Mouse (Mus musculus): Measurements from ENCODE around the gene Ppp6r1.

The Ppp6r1 gene

GRCm38 (mm10) chr7:4657521-4658127 lies 1.2 kb downstream of the Ppp6r1 start:
- DNase-seq (ENCODE audit: low read depth), result no peak

- DNase-seq (ENCODE audit: low read depth), result no peak
Measured at GRCm38 (mm10) chr7:4656818-4657217, 2.0 kb downstream of the Ppp6r1 start.

- no peak for DNase-seq (ENCODE audit: low read depth)
Measured at GRCm38 (mm10) chr7:4655916-4656315, 2.9 kb downstream of the Ppp6r1 start.

GRCm38 (mm10) chr7:4655393-4655792 lies 3.4 kb downstream of the Ppp6r1 start:
- no peak for DNase-seq (ENCODE audit: low read depth)

GRCm38 (mm10) chr7:4654221-4654620 lies 4.6 kb downstream of the Ppp6r1 start:
- DNase-seq (ENCODE audit: low read depth), result no peak

- no peak for DNase-seq (ENCODE audit: low read depth)
Measured at GRCm38 (mm10) chr7:4653780-4654179, 5.0 kb downstream of the Ppp6r1 start.

GRCm38 (mm10) chr7:4653351-4653750 lies 5.5 kb downstream of the Ppp6r1 start:
- DNase-seq (ENCODE audit: low read depth), result no peak

GRCm38 (mm10) chr7:4652726-4653125 lies 6.1 kb downstream of the Ppp6r1 start:
- no peak for DNase-seq (ENCODE audit: low read depth)

GRCm38 (mm10) chr7:4651581-4651980 lies 7.2 kb downstream of the Ppp6r1 start:
- no peak for DNase-seq (ENCODE audit: low read depth)

GRCm38 (mm10) chr7:4647992-4648391 lies 10.8 kb downstream of the Ppp6r1 start:
- DNase-seq (ENCODE audit: low read depth), result no peak

- no peak for DNase-seq (ENCODE audit: low read depth)
Measured at GRCm38 (mm10) chr7:4647291-4647690, 11.5 kb downstream of the Ppp6r1 start.

- no peak for DNase-seq (ENCODE audit: low read depth)
Measured at GRCm38 (mm10) chr7:4646806-4647205, 12.0 kb downstream of the Ppp6r1 start.

- no peak for DNase-seq (ENCODE audit: low read depth)
Measured at GRCm38 (mm10) chr7:4643225-4643624, 15.6 kb downstream of the Ppp6r1 start.

GRCm38 (mm10) chr7:4641956-4642355 lies 16.9 kb downstream of the Ppp6r1 start:
- DNase-seq (ENCODE audit: low read depth), result no peak

GRCm38 (mm10) chr7:4641155-4641554 lies 17.7 kb downstream of the Ppp6r1 start:
- DNase-seq (ENCODE audit: low read depth), result peak; percentile 11

GRCm38 (mm10) chr7:4636179-4636578 lies 22.6 kb downstream of the Ppp6r1 start:
- DNase-seq (ENCODE audit: low read depth), result no peak

- DNase-seq (ENCODE audit: low read depth), result no peak
Measured at GRCm38 (mm10) chr7:4631031-4631430, 27.8 kb downstream of the Ppp6r1 start, which contains the start of gene Tmem86b. Gene Tmem86b, minus strand, starts transcription at chr7:4631422.

- no peak for DNase-seq (ENCODE audit: low read depth)
Measured at GRCm38 (mm10) chr7:4630198-4630597, 28.6 kb downstream of the Ppp6r1 start.

- DNase-seq (ENCODE audit: low read depth), result no peak
Measured at GRCm38 (mm10) chr7:4629586-4629985, 29.2 kb downstream of the Ppp6r1 start.

- DNase-seq (ENCODE audit: low read depth), result no peak
Measured at GRCm38 (mm10) chr7:4625928-4626327, 32.9 kb downstream of the Ppp6r1 start.

GRCm38 (mm10) chr7:4624343-4624742 lies 34.5 kb downstream of the Ppp6r1 start:
- peak; percentile 11 for DNase-seq (ENCODE audit: low read depth)

- DNase-seq (ENCODE audit: low read depth), result peak; percentile 70
Measured at GRCm38 (mm10) chr7:4623544-4624189, 35.2 kb downstream of the Ppp6r1 start.

GRCm38 (mm10) chr7:4619979-4620378 lies 38.8 kb downstream of the Ppp6r1 start:
- DNase-seq (ENCODE audit: low read depth), result peak; percentile 86

Data from NIH3T3 (cell line).